In the genomic region with DNA sequence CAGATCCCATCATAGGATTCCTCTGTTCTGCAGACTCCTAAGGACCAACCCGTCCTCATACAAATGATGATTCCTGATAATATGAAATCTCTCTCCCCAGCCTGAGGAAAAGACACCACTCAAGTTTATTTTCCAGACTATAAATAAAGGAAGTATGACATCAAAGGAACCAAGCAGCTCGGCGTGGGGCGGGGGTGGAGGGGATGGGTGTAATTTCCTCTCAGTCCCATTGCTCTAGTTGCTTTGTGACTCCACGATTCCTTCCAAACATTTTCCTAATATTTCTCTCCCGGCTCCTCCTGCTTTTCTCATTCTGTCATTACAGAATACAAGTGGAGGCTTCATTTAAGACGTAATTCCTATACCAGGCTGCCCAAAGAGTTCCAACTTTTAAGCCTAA, we compare ENCODE assay signal across 9 mouse cellular contexts. TPM values are rescaled to one million over a fixed set of nuclear protein-coding genes. Genes with fewer than 3 reads are reported as not detected.
A peak's percentile ranks its signal among the peaks of the same experiment; 100 is the strongest.
DNase-seq lines count a peak whose midpoint lies in the region; ATAC-seq and TF ChIP-seq lines count a peak whose summit lies in the region.
"Had no signal": no experiment of that assay in that cellular context is flagged by ENCODE, and none has a peak within 500 bp of the region (broad histone marks: within the 10 kb centered on the region; RNA-seq: fewer than 3 reads in every experiment).

No protein-coding gene starts in this region.

- peaks cover 30% of the 10 kb centered on the region for H3K36me3 ChIP-seq in E14TG2a.4 (ENCODE audit: insufficient read depth, low read length)
- H3K36me3 ChIP-seq in lung, embryonic 14.5 days (ENCODE audit: insufficient read depth): peaks cover 16% of the 10 kb centered on the region; the same call in 1 of the 2 replicates
- no peaks in the 10 kb centered on the region for H3K36me3 ChIP-seq in stomach, embryonic 16.5 days (ENCODE audit: control insufficient read depth, insufficient read depth, low read length)

- peaks cover 66% of the 10 kb centered on the region for H3K4me1 ChIP-seq in E14TG2a.4 (replicated peaks; ENCODE audit: low read depth, low read length)
- H3K4me1 ChIP-seq in lung, embryonic 14.5 days (ENCODE audit: insufficient read depth): peaks cover 4% of the 10 kb centered on the region; the same call in 1 of the 2 replicates
- H3K4me1 ChIP-seq in stomach, embryonic 16.5 days (ENCODE audit: control insufficient read depth, insufficient read depth, low read length): peaks cover 12% of the 10 kb centered on the region

- H3K4me3 ChIP-seq in E14TG2a.4 (replicated peaks; ENCODE audit: low read length): peak overlapping the region; percentile 88
- H3K4me3 ChIP-seq in lung, embryonic 14.5 days (ENCODE audit: low read depth, low read length): peak overlapping the region; percentile 70
- peak overlapping the region; percentile 81 for H3K4me3 ChIP-seq in stomach, embryonic 16.5 days (replicated peaks; ENCODE audit: low read length)

- H3K27me3 ChIP-seq in E14TG2a.4 (ENCODE audit: insufficient read depth, low read length): no peaks in the 10 kb centered on the region
- no peaks in the 10 kb centered on the region for H3K27me3 ChIP-seq in lung, embryonic 14.5 days (ENCODE audit: insufficient read depth, low read length)
- H3K27me3 ChIP-seq in stomach, embryonic 16.5 days (ENCODE audit: control insufficient read depth, insufficient read depth, low read length): no peaks in the 10 kb centered on the region

- WGBS in lung, embryonic 14.5 days: 9% methylated on average over 7 of the region's 7 CpGs
- 15% methylated on average over 7 of the region's 7 CpGs for WGBS in stomach, embryonic 16.5 days

- H3K9ac ChIP-seq in lung, embryonic 14.5 days: peak overlapping the region; percentile 27; the same call in 1 of the 2 replicates
- peak overlapping the region; percentile 61 for H3K9ac ChIP-seq in stomach, embryonic 16.5 days (ENCODE audit: low read length)

- H3K9me3 ChIP-seq in E14TG2a.4 (ENCODE audit: low read length): no peaks in the 10 kb centered on the region
- H3K9me3 ChIP-seq in lung, embryonic 14.5 days (ENCODE audit: low read depth, low read length): no peaks in the 10 kb centered on the region
- H3K9me3 ChIP-seq in stomach, embryonic 16.5 days (replicated peaks; ENCODE audit: control insufficient read depth, low read length): no peaks in the 10 kb centered on the region

- peak overlapping the region; percentile 94 for H3K27ac ChIP-seq in lung, embryonic 14.5 days (ENCODE audit: low read depth)
- H3K27ac ChIP-seq in stomach, embryonic 16.5 days (ENCODE audit: low read length): peak overlapping the region; percentile 86

- peak overlapping the region; percentile 76 for H3K4me2 ChIP-seq in lung, embryonic 14.5 days
- peak overlapping the region; percentile 55 for H3K4me2 ChIP-seq in stomach, embryonic 16.5 days (ENCODE audit: low read depth, low read length)

- DNase-seq in 416B (ENCODE audit: low read depth): peak; percentile 65
- peak; percentile 31 for DNase-seq in heart, postnatal 4 days
- no peak for DNase-seq in lung, embryonic 14.5 days
- DNase-seq in cerebellum, adult 11 months: no peak
- DNase-seq in left cerebral cortex, adult 18-20 months (ENCODE audit: low spot score in 2 of 2): no peak
- DNase-seq in layer of hippocampus, adult 8-10 months (ENCODE audit: low spot score in 2 of 2): no peak

- TF ChIP-seq CTCF in E14TG2a.4 (conservative IDR thresholded peaks at IDR 0.05; ENCODE audit: low read length): no peak
- no peak for TF ChIP-seq CTCF in lung, embryonic 14.5 days (IDR thresholded peaks at IDR 0.05; ENCODE audit: low read depth)

- peak; percentile 9; the same call in 1 of the 2 replicates for ATAC-seq in lung, embryonic 14.5 days (ENCODE audit: insufficient read depth)
- no peak for ATAC-seq in stomach, embryonic 16.5 days (ENCODE audit: insufficient read depth, low FRiP score)

RNA-seq across cellular contexts. Expression of gene Aph1a, which starts 0.6 kb away (rescaled TPM):
- 100 to 1,000 TPM; 150 to 162 TPM for total RNA-seq in heart, postnatal 4 days (2021)
- 44.5 and 47.9 TPM in 2 replicates for polyA plus RNA-seq in lung, embryonic 14.5 days (2014; fragmentation: Nextera tagmentation; extraction: Ambion mirVana)
- 33.9 and 34.6 TPM in 2 replicates for polyA plus RNA-seq in stomach, embryonic 16.5 days (2015; fragmentation: Nextera tagmentation; extraction: Ambion mirVana)
- total RNA-seq in left cerebral cortex, adult 18-20 months (2021): 10 to 100 TPM; 62.7 to 64.4 TPM
- total RNA-seq in layer of hippocampus, adult 8-10 months (2022): 10 to 100 TPM; 53.9 to 75.7 (median 70.1) TPM

RNA-seq across cellular contexts. Expression of gene BC028528, which starts 1.3 kb away (rescaled TPM):
- total RNA-seq in heart, postnatal 4 days (2021): 10 to 100 TPM; 19.6 to 25.3 TPM
- polyA plus RNA-seq in lung, embryonic 14.5 days (2014; fragmentation: Nextera tagmentation; extraction: Ambion mirVana): 51.4 and 55.4 TPM in 2 replicates
- 28.8 and 30.0 TPM in 2 replicates for polyA plus RNA-seq in stomach, embryonic 16.5 days (2015; fragmentation: Nextera tagmentation; extraction: Ambion mirVana)
- 1 to 10 TPM; 3.6 to 6.3 TPM for total RNA-seq in left cerebral cortex, adult 18-20 months (2021)
- 10 to 100 TPM in 1 of 4 experiments, 1 to 10 TPM in 3; 2.9 to 11.2 (median 5.9) TPM for total RNA-seq in layer of hippocampus, adult 8-10 months (2022)

RNA-seq across cellular contexts. Expression of gene Ciart, which starts 11.1 kb away (rescaled TPM):
- total RNA-seq in heart, postnatal 4 days (2021): 1 to 10 TPM; 1.7 to 2.0 TPM
- polyA plus RNA-seq in lung, embryonic 14.5 days (2014; fragmentation: Nextera tagmentation; extraction: Ambion mirVana): 5.3 and 6.4 TPM in 2 replicates
- 3.8 and 5.2 TPM in 2 replicates for polyA plus RNA-seq in stomach, embryonic 16.5 days (2015; fragmentation: Nextera tagmentation; extraction: Ambion mirVana)
- total RNA-seq in left cerebral cortex, adult 18-20 months (2021): 10 to 100 TPM; 10.0 to 17.0 TPM
- total RNA-seq in layer of hippocampus, adult 8-10 months (2022): 10 to 100 TPM; 13.7 to 30.2 (median 21.4) TPM

RNA-seq across cellular contexts. Expression of gene Car14, which starts 11.4 kb away (rescaled TPM):
- 10 to 100 TPM; 87.3 to 91.0 TPM for total RNA-seq in heart, postnatal 4 days (2021)
- 10.4 and 12.5 TPM in 2 replicates for polyA plus RNA-seq in lung, embryonic 14.5 days (2014; fragmentation: Nextera tagmentation; extraction: Ambion mirVana)
- 2.4 and 2.9 TPM in 2 replicates for polyA plus RNA-seq in stomach, embryonic 16.5 days (2015; fragmentation: Nextera tagmentation; extraction: Ambion mirVana)
- total RNA-seq in left cerebral cortex, adult 18-20 months (2021): 1 to 10 TPM; 6.0 to 7.8 TPM
- 10 to 100 TPM in 3 of 4 experiments, 1 to 10 TPM in 1; 9.8 to 14.4 (median 11.1) TPM for total RNA-seq in layer of hippocampus, adult 8-10 months (2022)
- total RNA-seq: common myeloid progenitor, adult 5-6 weeks had no signal

RNA-seq across cellular contexts. Expression of gene Mrps21, which starts 21.8 kb away (rescaled TPM):
- 100 to 1,000 TPM; 250 TPM for total RNA-seq in heart, postnatal 4 days (2021)
- polyA plus RNA-seq in lung, embryonic 14.5 days (2014; fragmentation: Nextera tagmentation; extraction: Ambion mirVana): 312 and 328 TPM in 2 replicates
- polyA plus RNA-seq in stomach, embryonic 16.5 days (2015; fragmentation: Nextera tagmentation; extraction: Ambion mirVana): 290 and 321 TPM in 2 replicates
- 100 to 1,000 TPM; 163 to 166 TPM for total RNA-seq in left cerebral cortex, adult 18-20 months (2021)
- 100 to 1,000 TPM; 125 to 159 (median 138) TPM for total RNA-seq in layer of hippocampus, adult 8-10 months (2022)

Comparison
In these comparisons a context has a peak if more than half of its experiments do, and no peak if none do; other contexts are left out.
1. DNase-seq: peak in 416B (single experiment) and heart, postnatal 4 days (single experiment); none in lung, embryonic 14.5 days (single experiment), cerebellum, adult 11 months (single experiment), left cerebral cortex, adult 18-20 months (0 of 2) and layer of hippocampus, adult 8-10 months (0 of 2).
2. Peak in every context shown above with its lines, with median percentiles within 50 percentile points of each other: H3K4me3 ChIP-seq.